Mouse (Mus musculus) fibroblast of lung, adult 2 months (primary cell): Measurements from ENCODE around the gene Fam110a.
A peak's percentile ranks its signal among the peaks of the same experiment; 100 is the strongest.

Source experiments
- DNase-seq: peaks from one replicate; pipeline ENCODE4 v3.0.0-alpha.2; 2011; ENCODE audit warnings: low read depth

Fam110a gene

DNA sequence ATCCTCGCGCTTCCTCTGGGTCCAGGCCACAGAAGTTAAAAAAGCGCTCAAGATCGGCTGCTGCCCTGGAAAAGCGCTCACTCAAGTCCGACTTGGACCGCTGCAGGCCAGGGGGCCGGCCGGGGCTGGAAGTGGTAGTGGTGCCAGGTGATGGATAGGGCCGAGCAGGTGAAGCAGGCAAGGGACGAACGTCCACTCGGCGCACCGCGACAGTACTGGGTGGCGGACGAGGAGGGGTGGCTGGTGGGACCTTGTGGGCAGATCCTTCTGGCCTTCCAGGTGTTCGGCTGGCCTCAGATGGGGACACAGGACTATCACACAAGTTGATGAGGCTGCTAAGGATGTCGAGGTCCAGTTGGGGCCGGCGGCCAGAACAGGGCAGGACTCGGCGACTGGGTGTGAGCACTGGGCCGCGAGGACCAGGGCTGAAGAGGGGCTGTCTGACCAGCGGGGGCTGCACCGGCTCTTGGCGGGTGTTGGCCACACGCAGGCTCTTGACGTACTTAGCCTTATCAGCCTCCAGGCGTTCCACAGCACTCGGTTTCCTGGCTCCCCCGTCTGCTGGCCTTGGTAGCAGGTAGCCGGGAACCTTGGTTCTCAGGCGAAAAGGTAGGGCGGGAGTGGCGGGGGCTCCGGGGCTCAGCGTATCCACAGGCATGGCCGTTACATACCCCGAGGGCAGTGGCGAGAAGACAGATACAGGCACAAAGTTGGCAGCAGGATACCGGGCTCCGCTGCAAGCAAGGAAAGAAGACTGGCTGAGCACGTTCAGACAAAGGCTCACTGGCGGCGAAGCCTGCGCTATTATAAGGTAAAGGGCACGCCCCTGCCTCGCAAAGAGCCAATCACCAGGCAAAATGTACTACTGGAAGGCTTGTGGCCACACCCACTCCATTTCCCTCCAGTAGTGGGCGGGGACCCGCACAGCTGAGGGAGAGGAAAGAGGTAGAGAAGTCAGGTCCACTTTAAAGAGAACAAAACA, 9.5 kb downstream of the Fam110a start:
- DNase-seq: no peak

DNA sequence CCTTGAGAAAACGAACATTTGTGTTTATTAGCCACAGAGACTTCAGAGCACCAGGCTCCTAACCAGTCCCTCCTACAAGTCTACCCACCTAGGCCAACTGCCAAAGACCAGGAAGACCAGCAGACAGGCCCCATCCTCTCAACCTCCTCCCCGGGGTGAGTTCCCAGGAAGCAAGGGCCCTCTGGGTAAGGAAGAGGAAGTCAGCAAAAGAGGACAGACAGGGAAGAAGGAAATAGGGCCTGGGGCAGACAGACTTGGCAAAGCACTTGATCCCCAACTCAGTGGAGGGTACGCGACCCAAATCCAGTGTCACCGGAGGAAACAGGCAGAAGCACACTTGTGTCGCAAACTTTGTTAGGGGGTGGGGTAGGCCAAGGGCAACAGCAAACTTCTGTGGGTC, 10.6 kb downstream of the Fam110a start:
- no peak for DNase-seq

- DNase-seq: no peak
Observed at GRCm38 (mm10) chr2:151968986-151969385, 11.0 kb downstream of the Fam110a start.

DNA sequence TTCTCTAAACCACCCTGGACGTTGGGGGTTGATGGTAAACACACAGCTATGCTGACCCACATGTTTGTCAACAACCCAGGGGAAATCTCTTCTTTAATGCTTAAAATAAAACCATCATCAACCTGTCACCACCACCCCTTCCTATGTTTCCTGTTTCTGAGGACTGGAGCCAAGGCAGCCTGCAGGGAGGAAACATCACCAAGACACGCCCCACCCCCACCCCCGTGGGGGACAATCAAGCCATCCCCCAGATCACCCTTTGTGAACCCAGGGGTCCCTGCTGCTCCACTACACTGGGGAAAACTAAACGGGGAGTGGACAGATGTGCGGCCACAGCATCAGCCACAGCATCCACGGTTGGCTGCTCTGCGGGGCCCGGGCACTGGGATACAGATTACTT, 11.6 kb downstream of the Fam110a start:
- no peak for DNase-seq

DNA sequence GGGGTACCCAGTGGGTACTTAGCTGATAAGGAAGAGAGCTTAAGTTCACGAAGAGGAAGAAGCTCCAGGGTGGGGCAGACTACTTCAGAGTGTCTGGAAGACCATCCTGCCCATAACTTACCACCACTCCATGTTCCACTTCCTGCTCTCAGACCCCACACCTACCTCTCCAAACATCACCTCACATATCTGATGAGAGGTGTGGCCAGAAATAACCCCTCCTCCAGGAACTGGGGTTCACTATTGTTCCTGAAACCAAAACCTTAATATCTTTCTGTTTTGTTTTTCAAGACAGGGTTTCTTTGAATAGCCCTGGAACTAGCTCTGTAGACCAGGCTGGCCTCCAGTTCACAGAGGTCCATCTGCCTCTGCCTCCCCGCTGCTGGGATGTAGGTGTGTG, 12.2 kb downstream of the Fam110a start:
- no peak for DNase-seq

DNA sequence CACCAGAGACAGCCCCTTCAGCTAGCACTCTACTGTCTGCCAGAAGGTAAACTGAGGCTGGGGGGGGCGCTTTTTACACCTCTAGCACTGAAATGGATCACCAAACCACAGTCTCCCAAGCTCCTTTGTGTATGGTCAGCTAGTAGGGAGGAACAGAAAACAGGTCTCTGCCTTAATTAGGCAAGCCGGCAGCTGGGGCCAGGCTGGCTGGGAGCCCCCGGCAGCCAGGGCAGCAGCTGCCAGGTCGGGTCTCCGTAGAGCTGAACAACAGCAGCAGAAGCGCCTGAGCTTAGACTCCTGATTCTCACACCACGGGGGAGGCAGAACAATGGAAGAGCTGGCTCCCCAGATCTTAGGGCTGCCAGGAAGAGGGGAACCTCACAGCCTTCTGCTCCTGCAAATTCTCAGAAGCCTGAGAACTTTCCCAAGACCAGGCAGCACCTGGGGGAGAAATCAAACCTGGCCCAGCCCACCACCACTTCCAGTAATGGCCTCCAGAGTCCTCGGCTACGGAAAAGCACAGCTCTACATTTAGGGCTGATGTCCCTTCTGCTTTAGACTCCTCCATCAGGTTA, 12.8 kb downstream of the Fam110a start:
- no peak for DNase-seq

DNA sequence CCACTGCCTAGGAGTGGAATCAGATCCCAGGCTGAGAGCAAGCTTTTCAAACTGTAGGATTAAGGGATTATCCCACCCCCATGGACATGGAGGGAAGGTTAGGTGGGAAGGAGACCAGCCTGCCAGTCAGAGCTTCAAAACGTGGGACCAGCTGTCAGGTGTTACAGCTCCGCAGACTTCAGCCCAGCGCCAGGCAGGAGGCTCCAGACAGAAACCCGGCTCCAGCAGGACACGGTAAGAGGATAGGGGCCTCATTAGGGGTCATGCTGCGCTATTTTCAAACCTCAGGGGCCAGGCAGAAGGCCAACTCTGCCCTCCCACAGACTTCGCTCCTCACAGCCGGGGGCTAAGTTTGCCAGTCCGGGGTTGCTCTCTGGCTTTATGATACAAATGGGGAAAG, 16.0 kb downstream of the Fam110a start:
- no peak for DNase-seq

- DNase-seq: no peak
Observed at GRCm38 (mm10) chr2:151963319-151963718, 16.7 kb downstream of the Fam110a start.

DNA sequence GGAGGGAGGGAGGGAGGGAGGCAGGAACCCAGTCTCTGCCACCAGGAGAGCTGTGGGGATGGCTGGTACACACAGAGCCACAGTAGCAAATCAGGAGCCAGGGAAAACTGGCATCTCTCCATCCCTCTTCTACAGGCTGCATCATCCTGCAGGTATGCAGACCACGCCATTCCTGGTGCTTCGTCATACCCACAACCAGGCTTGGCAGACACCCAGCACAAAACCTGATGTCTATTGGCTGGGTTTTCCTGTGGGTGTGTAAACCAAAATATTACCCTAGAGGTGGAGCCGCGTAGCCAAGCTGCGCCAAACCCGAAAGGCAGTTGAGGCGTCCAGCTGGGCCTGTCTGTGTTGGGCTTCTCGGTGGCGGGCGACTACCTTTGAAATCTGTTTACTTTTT, 17.5 kb downstream of the Fam110a start:
- DNase-seq: peak; percentile 99

GRCm38 (mm10) chr2:151961284-151962196, 18.5 kb downstream of the Fam110a start:
- DNase-seq: no peak

GRCm38 (mm10) chr2:151959274-151959673, 20.7 kb downstream of the Fam110a start:
- no peak for DNase-seq

DNA sequence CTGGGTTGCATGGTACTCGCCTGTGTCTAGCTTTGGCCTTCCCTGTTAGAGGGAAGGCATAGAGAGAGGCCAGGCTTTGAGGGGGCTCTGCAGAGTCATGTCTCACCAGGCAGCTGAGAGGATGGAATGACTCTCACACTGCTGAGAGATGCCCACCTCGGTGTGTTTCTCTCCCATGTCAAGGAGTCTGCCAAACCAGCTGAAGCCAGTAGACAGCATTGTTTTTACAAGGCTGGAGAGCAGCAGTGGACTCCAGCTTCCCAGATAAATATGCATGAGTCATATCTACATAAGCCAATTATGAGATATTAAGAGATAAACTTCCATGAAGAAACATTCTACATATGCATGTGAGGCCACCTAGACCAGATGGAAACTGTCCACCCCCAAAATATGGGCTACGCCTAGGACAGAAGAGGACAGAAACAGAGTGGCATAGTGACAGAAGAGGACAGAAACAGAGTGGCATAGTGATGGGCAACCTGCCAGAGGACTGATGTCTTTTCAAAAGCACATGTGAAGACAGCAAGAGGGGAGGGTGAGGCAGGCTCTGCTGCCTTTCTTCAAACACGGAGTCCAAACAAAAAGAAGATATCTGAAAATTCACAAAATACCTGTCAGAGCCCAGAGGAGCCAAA, 23.4 kb downstream of the Fam110a start:
- peak; percentile 62 for DNase-seq

DNA sequence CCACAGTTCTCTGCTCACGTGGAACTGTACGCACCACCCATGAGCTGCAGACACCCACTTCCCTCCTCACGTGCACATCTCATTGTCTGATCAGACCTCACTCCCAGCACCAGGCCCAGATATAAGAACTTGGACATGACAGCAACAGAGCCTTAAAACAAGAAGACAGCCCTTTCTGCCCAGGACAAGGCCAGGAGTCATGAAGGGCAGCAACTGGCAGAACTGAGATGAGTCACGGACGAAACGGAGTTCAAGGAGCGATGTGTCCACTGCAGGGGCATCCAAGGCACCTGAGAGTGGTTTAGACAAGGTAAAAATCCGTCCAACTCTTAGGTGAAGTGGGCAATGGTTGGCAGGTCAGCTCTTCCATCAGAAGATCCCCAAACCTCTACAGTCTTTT, 26.4 kb downstream of the Fam110a start:
- DNase-seq: no peak

DNA sequence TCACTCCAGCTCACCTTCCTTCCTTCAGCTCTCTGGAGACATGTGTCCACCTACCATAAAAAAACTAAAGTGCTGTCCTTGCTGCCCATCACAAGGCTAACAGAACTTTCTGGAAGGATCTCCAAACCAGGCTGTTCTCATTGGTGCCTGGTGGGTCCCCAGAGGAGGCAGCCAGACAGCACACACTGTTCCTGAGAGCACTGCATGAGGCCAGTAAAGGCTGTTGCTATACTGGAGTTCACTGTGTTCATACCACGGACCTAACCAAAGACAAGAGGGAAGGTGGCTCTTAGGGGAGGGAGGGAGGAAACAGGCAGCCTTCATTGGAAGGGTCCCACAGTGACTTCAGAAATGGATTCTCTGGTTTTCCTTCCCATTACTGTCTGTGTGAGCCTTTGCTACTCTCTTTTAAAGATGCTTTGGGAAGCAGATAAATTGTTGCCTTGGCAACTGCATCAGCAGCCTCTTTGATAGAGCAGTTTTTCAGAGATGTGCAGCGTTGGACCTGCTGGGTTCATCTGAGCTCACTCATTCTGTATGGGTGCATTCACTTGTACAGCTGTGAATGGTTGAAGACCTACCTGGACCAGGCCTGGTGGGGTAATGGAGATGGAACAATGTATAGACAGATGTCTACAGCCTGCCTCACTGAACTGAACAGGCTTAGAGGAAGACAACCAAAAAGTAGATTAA, 30.8 kb downstream of the Fam110a start:
- no peak for DNase-seq

- DNase-seq: no peak
Observed at GRCm38 (mm10) chr2:151948311-151948710, 31.7 kb downstream of the Fam110a start.

DNA sequence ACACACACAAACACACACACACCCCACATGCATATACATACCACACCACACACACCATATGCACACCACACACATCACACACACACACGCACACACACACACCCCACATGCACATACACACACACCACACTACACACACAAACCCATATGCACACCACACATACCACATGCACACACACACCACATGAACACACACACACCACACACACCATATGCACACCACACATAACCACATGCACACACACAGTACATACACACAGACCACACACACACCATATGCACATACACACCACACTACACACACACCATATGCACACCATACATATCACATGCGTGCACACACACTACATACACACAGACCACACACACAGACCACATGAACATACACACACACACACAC, 32.4 kb downstream of the Fam110a start:
- DNase-seq: no peak

- no peak for DNase-seq
Observed at GRCm38 (mm10) chr2:151944106-151944505, 35.9 kb downstream of the Fam110a start.

DNA sequence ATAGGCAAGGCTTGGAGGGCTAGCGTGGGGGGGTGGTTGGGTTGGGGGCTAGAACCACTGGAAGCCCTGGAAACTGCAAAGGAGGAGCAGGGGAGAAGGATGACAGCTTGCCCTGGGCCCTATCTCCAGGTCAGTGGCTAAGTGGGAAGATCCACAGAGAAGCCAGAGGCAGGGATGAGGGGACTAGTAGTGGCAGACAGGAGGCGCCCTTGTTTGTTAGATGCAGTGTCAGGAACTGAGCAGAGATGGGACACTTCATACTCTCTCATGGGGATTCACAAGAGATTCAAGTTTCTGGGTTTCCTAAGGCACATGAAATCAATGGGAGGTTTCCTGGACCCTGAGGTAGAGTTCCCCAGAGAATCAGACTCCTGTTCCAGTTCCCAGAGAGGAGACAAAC, 38.8 kb downstream of the Fam110a start:
- DNase-seq: no peak

GRCm38 (mm10) chr2:151939651-151940420, 40.2 kb downstream of the Fam110a start:
- no peak for DNase-seq

DNA sequence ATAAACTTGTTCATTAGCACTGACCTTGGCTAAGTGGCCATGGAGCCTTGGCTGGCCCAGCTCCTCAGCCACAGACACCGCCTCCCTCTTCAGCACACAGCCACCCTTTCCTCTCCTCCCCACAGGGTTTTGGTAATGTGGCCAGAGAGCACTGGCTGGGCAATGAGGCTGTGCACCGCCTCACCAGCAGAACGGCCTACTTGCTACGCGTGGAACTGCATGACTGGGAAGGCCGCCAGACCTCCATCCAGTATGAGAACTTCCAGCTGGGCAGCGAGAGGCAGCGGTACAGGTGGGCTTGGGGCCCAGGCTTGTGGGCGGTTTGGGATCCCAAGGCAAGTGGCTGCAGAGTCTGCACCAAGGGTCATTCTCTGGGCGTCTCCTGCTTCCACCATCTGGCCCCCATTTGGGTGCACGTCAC, 41.2 kb downstream of the Fam110a start:
- DNase-seq: peak; percentile 72

- DNase-seq: no peak
Observed at GRCm38 (mm10) chr2:151937893-151938292, 42.1 kb downstream of the Fam110a start.
